Mouse (Mus musculus): ENCODE results near the gene Ttyh3.

Ttyh3 gene

GRCm38 (mm10) chr5:140651231-140651630, 2.4 kb upstream of the Ttyh3 start:
- DNase-seq: no peak

DNA sequence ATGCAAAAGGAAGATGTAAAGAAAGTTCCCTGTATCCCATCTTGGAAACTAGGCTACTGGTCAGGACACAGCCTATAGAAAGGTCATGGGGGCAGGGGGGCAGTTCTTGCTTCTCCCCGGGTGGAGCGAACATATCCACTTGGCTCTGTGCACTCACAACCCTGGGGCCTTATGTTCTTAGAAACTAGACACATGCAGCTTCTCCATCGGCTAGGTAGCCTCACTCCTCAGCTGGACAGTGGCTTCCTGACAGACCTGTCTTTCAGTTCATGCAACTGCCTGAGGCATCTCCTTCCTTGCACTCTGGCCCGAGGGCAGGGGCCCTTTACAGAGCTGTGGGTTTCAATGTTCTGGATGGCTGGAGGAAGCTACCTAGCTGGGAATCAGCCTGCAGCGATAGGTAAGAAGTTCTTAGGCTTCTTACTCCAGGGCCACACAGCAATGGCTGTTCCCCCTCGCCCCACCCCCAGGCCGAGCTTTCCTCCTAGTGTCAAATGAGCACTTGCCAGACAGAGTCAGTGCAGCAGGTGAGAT, 1.1 kb upstream of the Ttyh3 start:
- DNase-seq: no peak

- peak; percentile 97 for DNase-seq
Observed at GRCm38 (mm10) chr5:140649101-140649667, 353 bp upstream of the Ttyh3 start.

DNA sequence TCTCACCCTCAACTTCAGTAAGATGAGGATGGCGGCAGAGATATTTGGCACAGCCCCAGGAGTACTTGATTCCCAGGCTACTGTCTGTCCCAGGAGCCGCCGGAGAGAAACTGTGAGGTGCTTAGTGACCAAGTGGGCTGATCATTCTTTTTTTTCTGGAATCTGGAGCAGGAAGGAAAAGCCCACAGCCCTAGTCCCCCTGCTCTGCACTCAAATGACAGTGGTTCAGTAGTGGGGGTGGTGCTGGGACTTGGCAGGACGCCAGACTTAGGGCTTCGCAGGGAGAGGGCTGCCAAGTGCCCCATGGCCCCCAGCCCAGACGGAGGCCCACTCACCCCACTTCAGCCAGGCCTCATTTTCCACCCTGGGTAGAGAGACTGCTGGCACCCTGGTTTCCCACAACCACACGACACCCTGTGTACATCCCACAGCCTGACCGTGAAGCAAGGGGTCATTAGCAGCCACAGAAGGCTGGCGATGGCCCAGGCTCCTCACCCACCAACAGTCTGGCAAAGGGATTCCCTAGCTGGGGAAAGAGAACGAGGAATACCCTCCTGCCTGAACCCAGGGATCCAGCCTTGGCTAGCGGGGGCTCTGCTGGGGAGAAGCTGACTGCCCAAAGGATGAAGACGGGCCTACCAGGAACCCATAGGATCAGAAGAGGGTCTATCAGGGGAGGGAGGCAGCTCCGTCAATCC, 861 bp downstream of the Ttyh3 start:
- DNase-seq: peak; percentile 56

DNA sequence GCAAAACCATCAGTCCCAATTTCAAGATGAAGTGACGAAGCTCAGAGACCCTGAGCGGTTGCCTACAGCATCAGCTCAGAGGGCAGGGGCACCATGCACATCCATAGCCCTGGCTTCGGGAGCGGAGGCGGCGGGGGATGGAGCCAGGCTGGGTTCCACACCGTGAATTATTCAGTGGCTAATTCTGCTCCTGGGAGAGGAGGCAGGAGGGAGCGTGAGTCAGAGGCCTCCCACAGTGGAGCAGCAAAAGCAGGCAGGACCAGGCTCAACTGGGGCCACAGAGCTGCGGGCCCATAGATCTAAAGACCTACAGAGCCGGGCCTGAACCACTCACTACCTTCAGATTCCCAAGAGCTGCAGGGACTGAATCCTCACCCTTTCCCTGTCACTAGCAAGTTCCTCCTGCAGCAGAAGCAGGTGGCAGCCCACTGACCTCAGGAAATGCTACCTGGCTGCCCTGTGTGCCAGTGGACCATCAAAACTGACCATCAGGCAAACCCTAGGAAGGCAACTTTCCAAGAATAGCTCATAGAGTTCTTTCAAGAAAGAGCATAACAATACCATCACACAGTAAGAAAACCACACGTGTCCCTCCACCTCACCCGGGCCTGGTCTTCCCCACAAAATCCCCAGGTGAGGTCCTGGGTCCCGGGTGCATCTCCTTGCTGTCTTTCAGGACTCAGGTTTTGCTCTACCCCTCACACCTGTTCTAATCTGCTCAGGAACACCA, 1.6 kb downstream of the Ttyh3 start:
- DNase-seq: peak; percentile 61

DNA sequence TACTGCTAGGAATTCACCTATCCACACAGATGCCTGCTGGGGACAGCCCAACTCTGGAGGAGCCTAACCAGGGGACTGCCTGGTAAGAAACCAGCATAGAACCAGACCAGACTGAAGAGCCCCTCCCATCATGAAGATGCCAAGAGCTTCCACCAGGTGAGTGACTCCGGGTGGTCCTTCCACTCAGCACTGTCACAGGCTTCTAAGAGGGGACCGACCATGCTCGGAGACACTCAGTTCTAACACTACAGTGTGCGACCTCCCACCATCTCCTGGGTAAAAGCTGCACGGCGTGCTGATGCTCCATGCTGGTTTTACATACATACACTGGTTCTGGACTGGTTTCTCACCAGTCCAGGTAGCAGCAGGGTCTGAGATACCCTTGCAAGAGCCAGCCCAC, 2.7 kb downstream of the Ttyh3 start:
- DNase-seq: no peak

DNA sequence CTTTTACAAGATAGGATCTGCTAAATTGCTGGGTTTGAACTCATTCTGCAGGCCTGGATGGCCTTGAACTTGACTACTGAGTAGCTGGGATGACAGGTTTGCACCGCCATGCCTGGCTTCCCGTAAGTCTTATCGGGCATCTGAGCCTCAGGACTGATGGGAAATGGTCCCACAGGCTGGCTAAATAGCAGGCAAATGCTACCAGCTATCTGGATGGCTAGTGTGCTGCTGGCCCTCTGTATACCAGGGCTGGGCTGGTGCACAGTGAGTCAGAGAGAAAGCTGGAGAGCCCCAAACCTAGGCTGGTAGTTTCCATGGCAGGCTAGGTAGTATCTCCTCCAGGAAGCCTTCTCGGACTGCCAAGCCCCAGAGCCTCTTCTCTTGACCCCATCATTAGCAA, 3.4 kb downstream of the Ttyh3 start:
- no peak for DNase-seq

DNA sequence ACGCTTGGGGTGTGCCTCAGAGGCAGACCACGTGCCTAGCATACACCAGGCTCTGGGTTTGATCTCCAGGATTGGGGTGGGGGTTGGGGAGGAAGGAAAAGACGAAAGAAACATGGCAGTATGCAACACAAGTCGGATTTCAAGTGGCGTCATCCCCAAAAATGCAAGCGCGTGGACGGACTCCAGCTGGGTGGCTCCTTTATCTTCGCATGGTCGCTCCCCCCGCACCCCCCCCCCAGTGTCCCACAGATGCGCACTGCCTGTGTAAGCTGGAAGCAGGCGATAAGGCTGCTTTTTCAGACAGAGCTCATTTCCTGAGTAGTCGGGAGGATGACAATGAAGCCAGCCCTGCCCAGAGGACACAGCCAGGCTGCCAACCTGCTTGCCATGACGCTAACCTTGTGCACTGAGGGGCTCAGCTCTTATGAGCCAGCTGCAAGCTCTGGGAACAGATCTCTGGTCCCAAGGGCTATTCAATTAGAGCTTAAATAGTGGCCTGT, 4.1 kb downstream of the Ttyh3 start:
- DNase-seq: no peak

DNA sequence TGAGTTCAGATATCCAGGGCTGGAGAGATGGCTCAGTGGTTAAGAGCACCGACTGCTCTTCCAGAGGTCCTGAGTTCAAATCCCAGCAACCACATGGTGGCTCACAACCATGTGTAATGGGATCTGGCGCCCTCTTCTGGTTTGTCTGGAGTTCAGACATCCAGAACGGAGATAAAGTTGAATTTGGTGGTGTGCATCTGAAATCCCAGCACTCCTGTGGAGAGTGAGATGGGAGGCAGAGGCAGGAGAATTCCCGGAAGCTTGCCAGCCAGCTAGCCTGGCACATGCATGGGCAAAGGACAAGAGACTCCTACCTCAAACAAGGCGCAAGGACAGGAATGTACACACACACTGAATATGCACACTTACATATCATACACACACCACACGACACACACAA, 4.6 kb downstream of the Ttyh3 start:
- no peak for DNase-seq

GRCm38 (mm10) chr5:140642076-140642475, 6.8 kb downstream of the Ttyh3 start:
- DNase-seq: peak; percentile 83

GRCm38 (mm10) chr5:140641254-140641928, 7.4 kb downstream of the Ttyh3 start:
- DNase-seq: no peak

- DNase-seq: no peak
Observed at GRCm38 (mm10) chr5:140640812-140641211, 8.0 kb downstream of the Ttyh3 start.

- DNase-seq: no peak
Observed at GRCm38 (mm10) chr5:140639871-140640270, 9.0 kb downstream of the Ttyh3 start.

DNA sequence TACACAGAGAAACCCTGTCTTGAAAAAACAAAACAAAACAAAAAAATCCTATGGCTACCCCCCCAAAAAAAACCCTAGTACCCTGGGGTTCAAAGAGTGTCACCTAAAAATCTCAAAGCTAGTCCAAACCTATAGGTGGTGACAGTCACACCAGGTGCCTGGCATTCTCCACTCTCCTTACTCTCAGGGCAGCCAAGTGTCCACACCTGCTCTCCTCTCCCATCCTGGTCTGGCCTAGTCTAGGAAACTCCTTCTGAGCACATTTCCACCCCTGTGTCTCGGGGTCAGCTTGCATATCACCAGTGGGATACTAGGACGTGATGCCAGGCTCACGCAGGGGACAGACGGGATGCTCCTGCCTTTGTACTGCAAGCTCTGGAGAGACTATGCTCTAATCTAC, 9.5 kb downstream of the Ttyh3 start:
- no peak for DNase-seq

DNA sequence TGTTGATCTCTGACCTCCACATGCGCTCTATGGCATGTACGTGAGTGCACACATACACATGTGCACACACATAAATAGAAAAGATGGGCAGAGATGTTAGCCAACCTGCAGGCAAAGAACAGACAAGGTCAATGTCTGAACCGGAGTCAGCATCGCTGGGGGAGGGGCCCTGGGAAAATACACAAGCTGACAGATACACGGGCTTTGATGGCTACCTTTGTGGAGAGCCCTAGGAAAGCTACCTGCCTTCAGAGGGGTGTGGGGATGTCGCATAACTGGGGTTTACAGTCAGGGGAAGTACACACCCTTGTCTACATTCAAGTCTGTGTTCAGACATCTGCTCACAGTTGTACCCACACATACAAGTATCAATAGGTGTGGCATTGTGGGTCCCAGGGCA, 10.3 kb downstream of the Ttyh3 start:
- no peak for DNase-seq

GRCm38 (mm10) chr5:140637989-140638388, 10.8 kb downstream of the Ttyh3 start:
- DNase-seq: no peak

DNA sequence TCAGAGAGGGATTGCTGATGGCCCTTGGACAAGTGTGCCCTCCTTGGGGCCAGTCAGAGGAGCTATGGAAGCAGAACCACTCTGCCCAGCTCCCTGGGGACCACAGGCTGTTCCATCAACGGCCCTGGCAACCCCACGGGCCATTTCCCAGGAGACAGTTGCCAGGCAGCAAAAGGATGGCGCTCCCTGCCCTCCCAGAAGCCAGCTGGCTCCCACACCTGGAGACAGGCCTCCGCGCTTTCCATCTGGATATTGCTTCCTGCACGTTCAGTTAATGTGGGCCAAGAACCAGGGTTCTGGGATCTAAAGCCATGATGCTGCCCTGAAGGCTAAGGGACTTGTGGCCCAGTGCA, 11.8 kb downstream of the Ttyh3 start:
- DNase-seq: no peak

GRCm38 (mm10) chr5:140636316-140637057, 12.3 kb downstream of the Ttyh3 start:
- no peak for DNase-seq

GRCm38 (mm10) chr5:140634798-140635722, 13.8 kb downstream of the Ttyh3 start:
- peak; percentile 61 for DNase-seq

GRCm38 (mm10) chr5:140633432-140633831, 15.4 kb downstream of the Ttyh3 start:
- peak; percentile 72 for DNase-seq

GRCm38 (mm10) chr5:140628995-140629394, 19.8 kb downstream of the Ttyh3 start:
- DNase-seq: no peak
